Mouse (Mus musculus) bone marrow macrophage, adult 2 months (primary cell): ENCODE measurements at regions not wholly inside any gene's neighbourhood (a gene's known extent, or its start where the extent isn't known, plus 50 kb on each side); places are given as distances from the start of the nearest gene placed in this dataset.

Experiments used
- CTCF ChIP-seq: IDR thresholded peaks from 2 replicates; pipeline ENCODE4 v1.5.1; 2012; ENCODE audit warnings: low read depth, mild to moderate bottlenecking, low read length, moderate library complexity
- POLR2A ChIP-seq: IDR thresholded peaks from 2 replicates; pipeline ENCODE4 v1.6.1; 2012; ENCODE audit warnings: mild to moderate bottlenecking, low read depth, low read length, borderline replicate concordance

DNA sequence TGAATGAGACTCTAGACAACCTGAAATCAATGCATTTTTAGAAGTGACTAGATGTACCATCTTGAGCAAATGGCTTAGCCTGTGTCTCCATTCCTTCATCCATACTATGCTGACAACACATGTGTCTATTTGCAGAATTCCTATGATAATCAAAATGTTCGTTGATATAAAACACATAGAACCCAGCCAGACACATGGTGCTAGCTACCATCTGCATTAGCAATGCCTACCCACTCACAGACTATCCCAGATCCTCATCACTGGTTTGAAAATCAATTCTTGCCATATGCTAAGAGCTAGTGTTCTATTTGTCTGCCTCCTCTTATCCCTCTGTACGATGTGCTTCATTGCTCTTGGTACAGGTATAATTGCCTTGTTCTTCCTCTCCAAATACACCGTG, 464.0 kb upstream of the Gm26657 start:
- TF ChIP-seq CTCF: no peak
- no peak for TF ChIP-seq POLR2A
